In genomic region chr6:114397280-114397679, GRCm38 (mm10) we compare ENCODE assay signal across 9 mouse cellular contexts. TPM values are rescaled to one million over a fixed set of nuclear protein-coding genes. Genes with fewer than 3 reads are reported as not detected.
DNase-seq lines count a peak whose midpoint lies in the region; ATAC-seq and TF ChIP-seq lines count a peak whose summit lies in the region.
"Had no signal": no experiment of that assay in that cellular context is flagged by ENCODE, and none has a peak within 500 bp of the region (broad histone marks: within the 10 kb centered on the region; RNA-seq: fewer than 3 reads in every experiment).

No protein-coding gene starts in this region.

- H3K27ac ChIP-seq in kidney, adult 2 months (ENCODE audit: insufficient read depth, low read depth, low read length) = no peak overlapping the region
- H3K27ac ChIP-seq in cortical plate, adult 2 months (ENCODE audit: insufficient read depth, low read length) = no peak overlapping the region
- no peak overlapping the region for H3K27ac ChIP-seq in hindbrain, embryonic 14.5 days
- H3K27ac ChIP-seq in midbrain, embryonic 13.5 days = no peak overlapping the region

- no peak for TF ChIP-seq POLR2A in kidney, adult 2 months (IDR thresholded peaks at IDR 0.05; ENCODE audit: low read depth, low read length)
- TF ChIP-seq POLR2A in cortical plate, adult 2 months (IDR thresholded peaks at IDR 0.05; ENCODE audit: extremely low read depth, insufficient read depth, low read length) = no peak

- no peaks in the 10 kb centered on the region for H3K9me3 ChIP-seq in hindbrain, embryonic 14.5 days (ENCODE audit: control insufficient read depth, low read length)
- no peaks in the 10 kb centered on the region for H3K9me3 ChIP-seq in midbrain, embryonic 13.5 days

- 0 out of 2 replicates have a peak, but pooled peaks cover 1% of the 10 kb centered on the region for H3K27me3 ChIP-seq in kidney, adult 2 months (replicated peaks; ENCODE audit: control insufficient read depth, insufficient read depth, low read length)
- H3K27me3 ChIP-seq in hindbrain, embryonic 14.5 days (ENCODE audit: control insufficient read depth, insufficient read depth, low read length) = peaks cover 40% of the 10 kb centered on the region
- peaks cover 63% of the 10 kb centered on the region for H3K27me3 ChIP-seq in midbrain, embryonic 13.5 days

- no peaks in the 10 kb centered on the region for H3K4me1 ChIP-seq in kidney, adult 2 months (ENCODE audit: control insufficient read depth, insufficient read depth, low read length)
- H3K4me1 ChIP-seq in cortical plate, adult 2 months (ENCODE audit: control insufficient read depth, insufficient read depth, low read length) = peaks cover 4% of the 10 kb centered on the region; the same call in 1 of the 2 replicates
- H3K4me1 ChIP-seq in hindbrain, embryonic 14.5 days (replicated peaks; ENCODE audit: control insufficient read depth, insufficient read depth, low read length) = peaks cover 10% of the 10 kb centered on the region; the same call in 1 of the 2 replicates
- H3K4me1 ChIP-seq in midbrain, embryonic 13.5 days (replicated peaks) = peaks cover 34% of the 10 kb centered on the region

- peak overlapping the region; percentile 49 for H3K9ac ChIP-seq in hindbrain, embryonic 14.5 days
- H3K9ac ChIP-seq in midbrain, embryonic 13.5 days (replicated peaks) = peak overlapping the region; percentile 53; the same call in 1 of the 2 replicates

- peak overlapping the region; percentile 96 for H3K4me2 ChIP-seq in hindbrain, embryonic 14.5 days (replicated peaks)
- peak overlapping the region; percentile 86 for H3K4me2 ChIP-seq in midbrain, embryonic 13.5 days (replicated peaks)

- no peaks in the 10 kb centered on the region for H3K36me3 ChIP-seq in kidney, adult 2 months (ENCODE audit: control insufficient read depth, insufficient read depth, low read length)
- H3K36me3 ChIP-seq in hindbrain, embryonic 14.5 days (replicated peaks; ENCODE audit: control insufficient read depth, insufficient read depth) = no peaks in the 10 kb centered on the region
- H3K36me3 ChIP-seq in midbrain, embryonic 13.5 days = no peaks in the 10 kb centered on the region

- intact Hi-C loops in left cerebral cortex, postnatal 25 days (cut with DNase I) = loop anchor here (5.0 kb wide), 2 partner anchors 50 kb away; no protein-coding TSS in a partner anchor

- WGBS in kidney, adult 2 months = 26% methylated on average over 11 of the region's 11 CpGs
- WGBS in hindbrain, embryonic 14.5 days = 5% methylated on average over 11 of the region's 11 CpGs
- 4% methylated on average over 11 of the region's 11 CpGs for WGBS in midbrain, embryonic 13.5 days

- TF ChIP-seq CTCF in kidney, adult 2 months (conservative IDR thresholded peaks at IDR 0.05; ENCODE audit: insufficient read depth, insufficient read length, low read depth, low read length) = no peak
- no peak for TF ChIP-seq CTCF in cortical plate, adult 2 months (IDR thresholded peaks at IDR 0.05; ENCODE audit: extremely low read depth, insufficient read depth, low read length)

- peak overlapping the region; percentile 42; the same call in 1 of the 2 replicates for H3K4me3 ChIP-seq in kidney, adult 2 months (ENCODE audit: insufficient read depth, low read depth, low read length)
- peak overlapping the region; percentile 41 for H3K4me3 ChIP-seq in cortical plate, adult 2 months (ENCODE audit: insufficient read depth, low read length)
- peak overlapping the region; percentile 44 for H3K4me3 ChIP-seq in hindbrain, embryonic 14.5 days (replicated peaks; ENCODE audit: low read length)
- peak overlapping the region; percentile 46 for H3K4me3 ChIP-seq in midbrain, embryonic 13.5 days (replicated peaks)

- no peak for DNase-seq in kidney, adult 2 months
- no peak for DNase-seq in kidney, postnatal 14 days
- no peak for DNase-seq in hindbrain, embryonic 14.5 days (ENCODE audit: low spot score)
- DNase-seq in left cerebral cortex, postnatal 25 days (ENCODE audit: low spot score in 2 of 2) = no peak
- DNase-seq in layer of hippocampus, adult 9-11 months = no peak
- no peak for DNase-seq in retina, embryonic 14.5 days (ENCODE audit: low spot score)

- no peak for ATAC-seq in hindbrain, embryonic 14.5 days (ENCODE audit: low FRiP score)
- ATAC-seq in midbrain, embryonic 13.5 days = no peak

RNA-seq across cellular contexts. Expression of gene Hrh1, which starts 0.5 kb away (rescaled TPM):
- 0.23 and 0.34 TPM in 2 replicates for polyA plus RNA-seq in kidney, adult 2 months (2012; rRNA removed)
- polyA plus RNA-seq in cortical plate, adult 2 months (2012; rRNA removed) = 18.8 and 19.5 TPM in 2 replicates
- 0.47 and 0.85 TPM in 2 replicates for polyA plus RNA-seq in hindbrain, embryonic 14.5 days (2014; fragmentation: Nextera tagmentation; extraction: Ambion mirVana)
- polyA plus RNA-seq in midbrain, embryonic 13.5 days (2015; fragmentation: Nextera tagmentation; extraction: Ambion mirVana) = 0.35 and 0.52 TPM in 2 replicates
- 10 to 100 TPM; 21.4 to 27.1 TPM for total RNA-seq in left cerebral cortex, postnatal 25 days (2021)
- total RNA-seq: MEL had no signal

Comparison
In these comparisons a context has a peak if more than half of its experiments do, and no peak if none do; other contexts are left out.
1. RNA of gene Hrh1, which starts 0.5 kb away (polyA plus RNA-seq): 18.8 to 19.5 TPM in cortical plate, adult 2 months; 0.35 to 0.52 TPM in midbrain, embryonic 13.5 days, 0.47 to 0.85 TPM in hindbrain, embryonic 14.5 days and 0.23 to 0.34 TPM in kidney, adult 2 months; every median in the first group is over 10 times any median in the second.
2. Peak in every context shown above with its lines, with median percentiles within 50 percentile points of each other: H3K4me3 ChIP-seq.